Mouse (Mus musculus): Measurements from ENCODE around the gene Fgfr2. TPM values are rescaled to one million over a fixed set of nuclear protein-coding genes. Genes with fewer than 3 reads are reported as not detected.

The Fgfr2 gene
- polyA plus RNA-seq, 1 experiment, result 0.17 TPM

DNA sequence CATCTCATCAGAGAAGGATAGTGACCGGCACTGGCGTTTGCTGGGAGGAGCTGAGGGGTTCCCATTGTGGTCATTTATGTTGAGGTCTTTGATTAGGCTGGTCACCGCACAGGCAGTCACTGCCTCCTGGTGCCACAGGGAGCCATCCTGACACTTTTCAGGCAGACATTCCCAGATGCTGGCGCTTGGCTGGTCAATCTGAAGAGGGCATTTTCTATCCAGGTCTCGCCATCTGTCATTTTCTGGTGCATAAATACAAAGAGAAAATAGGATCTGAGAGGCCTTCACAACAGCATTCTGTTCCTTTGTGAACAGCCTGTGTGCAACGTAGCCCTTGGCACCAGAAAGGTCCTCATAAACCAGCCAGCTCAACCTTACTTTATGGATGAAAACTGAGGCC is 363.2 kb downstream of the Fgfr2 start:
- no peaks in the 10 kb centered on the region for H3K27me3 ChIP-seq (ENCODE audit: control insufficient read depth, insufficient read depth, insufficient read length)
- no peak overlapping the region for H3K4me2 ChIP-seq (ENCODE audit: low read depth)
- peaks cover 17% of the 10 kb centered on the region for H3K36me3 ChIP-seq (ENCODE audit: control insufficient read depth, insufficient read depth)

DNA sequence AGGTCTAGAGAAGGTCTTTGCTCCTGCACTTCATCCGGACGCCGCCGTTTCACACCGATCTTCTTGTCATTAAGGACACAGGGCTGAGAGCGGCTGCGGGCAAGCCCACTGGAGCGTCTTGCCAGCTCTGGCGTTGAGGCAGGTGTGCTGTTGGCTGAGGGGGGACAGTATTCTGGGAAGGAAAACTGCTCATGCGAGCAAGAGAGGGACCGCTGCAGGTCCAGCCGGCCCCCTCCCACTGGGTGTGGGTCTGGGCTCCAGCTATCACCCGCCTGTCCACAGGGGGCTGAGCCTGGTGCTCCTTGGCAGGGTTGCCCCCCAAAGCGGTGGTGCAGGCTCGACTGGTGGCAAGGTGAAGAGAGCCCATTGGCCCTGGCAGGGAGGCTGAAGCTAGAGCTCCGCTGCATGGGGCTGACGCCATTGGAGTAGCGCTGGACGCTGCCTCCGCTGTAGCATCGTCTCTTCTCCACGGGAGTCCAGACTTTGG is 363.7 kb downstream of the Fgfr2 start:
- Histone ChIP-seq H3K79me2 (ENCODE audit: control insufficient read depth, insufficient read depth) (no peaks in the 10 kb centered on the region), H3K4me3 (no peak overlapping the region), H3K36me3 (ENCODE audit: control insufficient read depth, insufficient read depth) (peaks cover 17% of the 10 kb centered on the region), H3ac (ENCODE audit: control insufficient read depth, insufficient read length) (no peak overlapping the region), H3K4me2 (ENCODE audit: low read depth) (no peak overlapping the region), H3K27me3 (ENCODE audit: control insufficient read depth, insufficient read depth, insufficient read length) (no peaks in the 10 kb centered on the region)
- no peak for TF ChIP-seq E2F4 (IDR thresholded peaks at IDR 0.05; ENCODE audit: insufficient read depth)
- no peak for TF ChIP-seq MYOG (IDR thresholded peaks at IDR 0.05; ENCODE audit: control insufficient read depth in 1 of 3, insufficient read depth in 1 of 3, insufficient read length in 2 of 3, low read depth in 2 of 3)
- TF ChIP-seq REST (IDR thresholded peaks at IDR 0.05; ENCODE audit: insufficient read depth, insufficient read length), result no peak
- no peak for TF ChIP-seq POLR2AphosphoS2 (IDR thresholded peaks at IDR 0.05; ENCODE audit: insufficient read length, low read depth)
- no peak for TF ChIP-seq MAX (IDR thresholded peaks at IDR 0.05; ENCODE audit: low read depth)
- TF ChIP-seq TCF12 (IDR thresholded peaks at IDR 0.05; ENCODE audit: insufficient read depth, poor library complexity, severe bottlenecking), result no peak
- no peak for TF ChIP-seq TCF3 (IDR thresholded peaks at IDR 0.05; ENCODE audit: insufficient read length, low read depth)
- no peak for TF ChIP-seq SRF (IDR thresholded peaks at IDR 0.05; ENCODE audit: control insufficient read depth, insufficient read length, low read depth)
- no peak for TF ChIP-seq CEBPB (IDR thresholded peaks at IDR 0.05; ENCODE audit: insufficient read depth, poor library complexity, severe bottlenecking)

More for the DNA sequence above, 363.2 kb downstream of the Fgfr2 start:
- TF ChIP-seq REST (IDR thresholded peaks at IDR 0.05; ENCODE audit: insufficient read depth, insufficient read length), result no peak
- no peak for TF ChIP-seq USF1 (IDR thresholded peaks at IDR 0.05; ENCODE audit: low read depth)
- TF ChIP-seq POLR2AphosphoS2 (IDR thresholded peaks at IDR 0.05; ENCODE audit: insufficient read length, low read depth), result no peak
- no peak for TF ChIP-seq TCF12 (IDR thresholded peaks at IDR 0.05; ENCODE audit: insufficient read depth, poor library complexity, severe bottlenecking)
- TF ChIP-seq POLR2A (IDR thresholded peaks at IDR 0.05; ENCODE audit: insufficient read length, low read depth), result no peak
- TF ChIP-seq MAX (IDR thresholded peaks at IDR 0.05; ENCODE audit: low read depth), result no peak
- TF ChIP-seq SRF (IDR thresholded peaks at IDR 0.05; ENCODE audit: control insufficient read depth, insufficient read length, low read depth), result no peak
- TF ChIP-seq E2F4 (IDR thresholded peaks at IDR 0.05; ENCODE audit: insufficient read depth), result no peak
- TF ChIP-seq CEBPB (IDR thresholded peaks at IDR 0.05; ENCODE audit: insufficient read depth, poor library complexity, severe bottlenecking), result no peak
- TF ChIP-seq MYOD1 (IDR thresholded peaks at IDR 0.05; ENCODE audit: control insufficient read depth in 1 of 3, insufficient read length in 2 of 3, low read depth in 2 of 3), result no peak
- no peaks in the 10 kb centered on the region for H3K79me2 ChIP-seq (ENCODE audit: control insufficient read depth, insufficient read depth)
- H3ac ChIP-seq (ENCODE audit: control insufficient read depth, insufficient read length), result no peak overlapping the region
- H3K4me3 ChIP-seq, result no peak overlapping the region

DNA sequence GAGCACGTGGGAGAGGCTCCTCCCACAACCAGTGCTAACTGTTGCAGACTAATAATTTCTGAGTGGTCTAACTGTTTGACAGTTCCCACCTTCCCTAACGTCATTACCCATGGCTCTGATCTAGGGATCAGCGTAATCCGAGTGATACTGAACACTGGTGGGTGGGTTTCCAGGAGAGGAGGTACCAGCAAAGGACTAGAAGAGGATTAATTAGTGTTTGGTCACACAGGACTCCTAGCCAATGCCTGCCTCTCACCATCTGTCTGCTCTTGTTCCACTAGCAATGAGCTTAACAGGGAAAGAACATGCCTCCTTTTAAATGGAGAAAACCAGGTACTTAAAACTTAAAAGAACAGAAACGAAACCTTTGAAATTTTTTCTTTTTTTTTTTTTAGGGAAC is 364.3 kb downstream of the Fgfr2 start:
- no peak overlapping the region for H3ac ChIP-seq (ENCODE audit: control insufficient read depth, insufficient read length)
- H3K79me2 ChIP-seq (ENCODE audit: control insufficient read depth, insufficient read depth), result no peaks in the 10 kb centered on the region
- H3K4me3 ChIP-seq, result no peak overlapping the region
- H3K36me3 ChIP-seq (ENCODE audit: control insufficient read depth, insufficient read depth), result peaks cover 17% of the 10 kb centered on the region
- no peak overlapping the region for H3K4me2 ChIP-seq (ENCODE audit: low read depth)
- no peaks in the 10 kb centered on the region for H3K27me3 ChIP-seq (ENCODE audit: control insufficient read depth, insufficient read depth, insufficient read length)
- TF ChIP-seq E2F4 (IDR thresholded peaks at IDR 0.05; ENCODE audit: insufficient read depth) (no peak), MYOG (IDR thresholded peaks at IDR 0.05; ENCODE audit: control insufficient read depth in 1 of 3, insufficient read depth in 1 of 3, insufficient read length in 2 of 3, low read depth in 2 of 3) (no peak)

DNA sequence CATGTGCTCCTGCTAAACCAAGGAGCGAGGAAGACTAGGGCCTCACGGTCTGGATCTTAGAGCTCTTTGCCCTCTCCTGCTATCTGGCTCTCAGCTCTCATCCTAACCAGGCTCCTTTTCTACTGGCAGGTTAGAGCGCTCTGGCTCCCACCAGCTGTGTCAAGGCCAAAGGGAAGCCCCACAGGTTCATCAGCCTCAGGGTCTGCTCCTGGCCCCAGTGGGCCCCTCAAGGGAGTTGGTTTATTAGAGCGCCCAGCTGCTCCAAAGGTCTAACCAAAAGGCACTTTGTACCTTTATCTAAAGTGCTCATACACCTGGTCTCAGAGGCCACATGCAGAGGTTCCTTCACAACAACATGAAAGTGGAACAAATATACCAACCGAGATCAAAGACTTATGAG is 366.8 kb downstream of the Fgfr2 start:
- Histone ChIP-seq H3K4me2 (ENCODE audit: low read depth) (no peak overlapping the region), H3K27me3 (ENCODE audit: control insufficient read depth, insufficient read depth, insufficient read length) (no peaks in the 10 kb centered on the region), H3ac (ENCODE audit: control insufficient read depth, insufficient read length) (no peak overlapping the region), H3K36me3 (ENCODE audit: control insufficient read depth, insufficient read depth) (peaks cover 17% of the 10 kb centered on the region), H3K4me3 (no peak overlapping the region), H3K79me2 (ENCODE audit: control insufficient read depth, insufficient read depth) (no peaks in the 10 kb centered on the region)
- TF ChIP-seq REST (IDR thresholded peaks at IDR 0.05; ENCODE audit: insufficient read depth, insufficient read length), result no peak
- TF ChIP-seq MYOD1 (IDR thresholded peaks at IDR 0.05; ENCODE audit: control insufficient read depth in 1 of 3, insufficient read length in 2 of 3, low read depth in 2 of 3), result no peak
- no peak for TF ChIP-seq POLR2AphosphoS2 (IDR thresholded peaks at IDR 0.05; ENCODE audit: insufficient read length, low read depth)
- no peak for TF ChIP-seq MAX (IDR thresholded peaks at IDR 0.05; ENCODE audit: low read depth)
- TF ChIP-seq E2F4 (IDR thresholded peaks at IDR 0.05; ENCODE audit: insufficient read depth), result no peak
- TF ChIP-seq TCF3 (IDR thresholded peaks at IDR 0.05; ENCODE audit: insufficient read length, low read depth), result no peak
- no peak for TF ChIP-seq CEBPB (IDR thresholded peaks at IDR 0.05; ENCODE audit: insufficient read depth, poor library complexity, severe bottlenecking)
- no peak for TF ChIP-seq MYOG (IDR thresholded peaks at IDR 0.05; ENCODE audit: control insufficient read depth in 1 of 3, insufficient read depth in 1 of 3, insufficient read length in 2 of 3, low read depth in 2 of 3)
- no peak for TF ChIP-seq USF1 (IDR thresholded peaks at IDR 0.05; ENCODE audit: low read depth)
- no peak for TF ChIP-seq SRF (IDR thresholded peaks at IDR 0.05; ENCODE audit: control insufficient read depth, insufficient read length, low read depth)
- no peak for TF ChIP-seq TCF12 (IDR thresholded peaks at IDR 0.05; ENCODE audit: insufficient read depth, poor library complexity, severe bottlenecking)
- TF ChIP-seq POLR2A (IDR thresholded peaks at IDR 0.05; ENCODE audit: insufficient read length, low read depth), result no peak

DNA sequence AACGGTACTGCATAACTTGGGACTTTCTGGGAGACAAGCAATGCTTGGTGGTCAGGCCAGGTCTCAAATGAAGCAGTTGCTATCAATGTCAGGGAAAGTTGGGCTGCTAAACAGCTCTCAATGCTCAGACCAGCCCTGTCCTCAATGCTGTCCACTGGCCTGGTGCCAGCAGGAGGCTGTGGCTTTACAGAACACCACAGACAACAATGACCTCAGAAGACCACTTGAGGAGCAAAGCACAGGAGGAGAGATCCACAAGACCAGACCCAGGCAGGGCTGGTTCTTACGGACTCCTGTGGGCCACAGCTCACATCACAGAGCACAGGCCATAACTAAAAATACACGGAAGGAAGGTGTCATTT is 368.8 kb downstream of the Fgfr2 start:
- Histone ChIP-seq H3K4me3 (no peak overlapping the region), H3ac (ENCODE audit: control insufficient read depth, insufficient read length) (no peak overlapping the region), H3K27me3 (ENCODE audit: control insufficient read depth, insufficient read depth, insufficient read length) (no peaks in the 10 kb centered on the region), H3K79me2 (ENCODE audit: control insufficient read depth, insufficient read depth) (no peaks in the 10 kb centered on the region), H3K4me2 (ENCODE audit: low read depth) (peak overlapping the region; percentile 45), H3K36me3 (ENCODE audit: control insufficient read depth, insufficient read depth) (peaks cover 17% of the 10 kb centered on the region)
- TF ChIP-seq E2F4 (IDR thresholded peaks at IDR 0.05; ENCODE audit: insufficient read depth) (no peak), CEBPB (IDR thresholded peaks at IDR 0.05; ENCODE audit: insufficient read depth, poor library complexity, severe bottlenecking) (no peak), MYOG (IDR thresholded peaks at IDR 0.05; ENCODE audit: control insufficient read depth in 1 of 3, insufficient read depth in 1 of 3, insufficient read length in 2 of 3, low read depth in 2 of 3) (no peak), TCF12 (IDR thresholded peaks at IDR 0.05; ENCODE audit: insufficient read depth, poor library complexity, severe bottlenecking) (no peak), POLR2AphosphoS2 (IDR thresholded peaks at IDR 0.05; ENCODE audit: insufficient read length, low read depth) (no peak), REST (IDR thresholded peaks at IDR 0.05; ENCODE audit: insufficient read depth, insufficient read length) (no peak), SRF (IDR thresholded peaks at IDR 0.05; ENCODE audit: control insufficient read depth, insufficient read length, low read depth) (no peak), MYOD1 (IDR thresholded peaks at IDR 0.05; ENCODE audit: control insufficient read depth in 1 of 3, insufficient read length in 2 of 3, low read depth in 2 of 3) (no peak), POLR2A (IDR thresholded peaks at IDR 0.05; ENCODE audit: insufficient read length, low read depth) (no peak), MAX (IDR thresholded peaks at IDR 0.05; ENCODE audit: low read depth) (no peak)
